Mouse (Mus musculus): ENCODE results near the gene Nedd4.

- TF ChIP-seq CTCF (IDR thresholded peaks at IDR 0.05; ENCODE audit: extremely low read depth, insufficient read depth, low read length) (peak; percentile 44), POLR2A (IDR thresholded peaks at IDR 0.05; ENCODE audit: extremely low read depth, insufficient read depth, low read length) (no peak)
Measured at GRCm38 (mm10) chr9:72654593-72655242, 7.4 kb upstream of the Nedd4 start.
